Mouse (Mus musculus) heart, adult 2 months (tissue): Measurements from ENCODE around the gene Gsg1l. TPM values are rescaled to one million over a fixed set of nuclear protein-coding genes. Genes with fewer than 3 reads are reported as not detected.

Experiments
- DNase-seq, 2 experiments: peaks; one replicate each; pipeline ENCODE4 v3.0.0; 2021
- H3K27ac ChIP-seq: fragments of 200-600 bp; 2 replicates; pipeline ENCODE4 v1.8.1; 2022
- H3K27me3 ChIP-seq: fragments of 200-500 bp; 2 replicates; pipeline ENCODE4 v1.6.1; 2012; ENCODE audit warnings: mild to moderate bottlenecking, low read length, inconsistent platforms, mixed read lengths; ENCODE audit not compliant: control insufficient read depth, insufficient read depth
- H3K36me3 ChIP-seq: fragments of 200-500 bp; 2 replicates; pipeline ENCODE4 v1.6.1; 2012; ENCODE audit warnings: low read length, inconsistent platforms; ENCODE audit not compliant: control insufficient read depth, insufficient read depth
- H3K4me1 ChIP-seq: fragments of 200-500 bp; 2 replicates; pipeline ENCODE4 v1.6.1; 2011; ENCODE audit warnings: low read length; ENCODE audit not compliant: control insufficient read depth, insufficient read depth
- H3K4me3 ChIP-seq: fragments of 200-600 bp; 2 replicates; pipeline ENCODE4 v1.8.1; 2022
- H3K79me2 ChIP-seq: fragments of 200-500 bp; replicated peaks from 2 replicates; pipeline ENCODE4 v1.6.1; 2012; ENCODE audit warnings: mild to moderate bottlenecking, inconsistent platforms, low read length, moderate library complexity, mixed read lengths; ENCODE audit not compliant: control insufficient read depth, insufficient read depth
- H3K9ac ChIP-seq: fragments of 200-500 bp; 2 replicates; pipeline ENCODE4 v1.6.1; 2012; ENCODE audit warnings: low read depth, mild to moderate bottlenecking, control low read depth, inconsistent platforms, low read length, mixed read lengths
- CTCF ChIP-seq: fragments of 200-600 bp; IDR thresholded peaks from 2 replicates; pipeline ENCODE4 v1.8.1; 2022; ENCODE audit warnings: antibody characterized with exemption, mild to moderate bottlenecking, moderate library complexity
- EP300 ChIP-seq: fragments of 200-500 bp; IDR thresholded peaks from 2 replicates; pipeline ENCODE4 v1.6.1; 2011; ENCODE audit warnings: low read depth, low read length, control low read depth; ENCODE audit not compliant: insufficient read depth
- POLR2A ChIP-seq: fragments of 200-500 bp; IDR thresholded peaks from 2 replicates; pipeline ENCODE4 v1.6.1; 2011; ENCODE audit warnings: mild to moderate bottlenecking, low read depth, low read length, control low read depth; ENCODE audit not compliant: insufficient read depth
- WGBS: fragments of 180-500 bp; shearing (Covaris S2); methylation state at CpG from one replicate; pipeline ENCODE4 v1.1.7; 2018; 5-methylcytosine and 5-hydroxymethylcytosine counted together
- intact Hi-C: fragments of 180-260 bp; cut with DNase I; formaldehyde crosslinking; loops from one replicate; pipeline ENCODE4 v1.15.1; 2025
- polyA plus RNA-seq: library from polyadenylated mRNA; depleted of rRNA; stranded (reverse); fragments of >200 nt; gene quantifications from 2 replicates; pipeline ENCODE4 v1.2.3, GENCODE M21; 2012
- total RNA-seq, 2 experiments: library from RNA; stranded (reverse); gene quantifications; 2 replicates each; pipeline ENCODE4 v1.2.3; 2021

The Gsg1l gene
- total and polyA plus RNA-seq, 3 experiments, result 10.5 to 12.6 (median 11.3) TPM

DNA sequence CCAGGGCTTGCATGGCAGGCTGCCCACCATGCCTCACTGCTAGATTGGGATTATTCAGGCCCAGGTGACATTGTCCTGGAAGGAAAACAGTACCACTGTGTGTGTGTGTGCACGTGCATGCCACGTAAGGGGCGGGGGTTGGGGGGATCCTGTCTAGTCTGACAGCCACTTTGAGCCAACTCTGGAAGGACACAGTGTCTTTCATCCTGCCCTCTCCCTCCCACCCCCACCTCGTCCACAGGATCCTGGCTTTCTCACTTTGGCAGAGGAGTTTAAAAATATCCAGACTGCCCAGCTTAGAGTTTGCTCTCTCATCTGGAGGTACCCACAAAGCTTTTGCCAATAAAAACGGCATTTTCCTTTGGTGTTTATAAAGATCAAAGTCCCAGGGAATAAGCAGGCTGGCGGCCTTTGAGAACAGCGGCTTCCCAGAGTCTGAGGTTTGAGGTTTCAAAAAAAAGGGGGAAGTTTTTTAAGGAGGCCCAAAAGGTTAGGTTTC, 110.0 kb downstream of the Gsg1l start:
- no peaks in the 10 kb centered on the region for H3K27me3 ChIP-seq
- peaks cover 6% of the 10 kb centered on the region for H3K4me1 ChIP-seq
- 38% methylated on average over 7 of the region's 7 CpGs for WGBS
- peak overlapping the region; percentile 57 for H3K27ac ChIP-seq
- no peaks in the 10 kb centered on the region for H3K36me3 ChIP-seq
- DNase-seq, result peak; percentile 39 to 40
- intact Hi-C loops, result no loop called here
- TF ChIP-seq EP300 (no peak), CTCF (no peak), POLR2A (no peak)
- no peak overlapping the region for H3K9ac ChIP-seq
- no peak overlapping the region for H3K4me3 ChIP-seq
- no peaks in the 10 kb centered on the region for H3K79me2 ChIP-seq

DNA sequence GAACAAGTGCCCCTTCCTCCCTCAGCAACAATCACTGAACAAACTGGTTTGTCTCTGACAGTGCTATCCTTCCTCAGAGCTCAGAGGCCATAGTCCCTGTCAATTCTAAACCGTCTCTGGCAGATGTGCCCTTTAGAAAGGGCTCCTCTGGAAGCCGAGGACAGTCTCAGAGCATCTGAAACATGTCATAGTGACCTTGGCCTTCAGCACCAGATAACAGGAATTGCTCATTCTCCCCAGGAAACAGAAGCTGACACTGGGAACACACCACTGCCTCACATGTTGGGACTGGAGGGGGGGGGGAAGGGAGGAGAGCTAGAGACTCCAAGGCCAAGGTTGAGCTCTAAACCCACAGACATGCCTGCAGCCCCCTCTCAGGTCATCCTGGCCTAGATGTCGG, 113.1 kb downstream of the Gsg1l start:
- H3K4me1 ChIP-seq, result peaks cover 6% of the 10 kb centered on the region
- intact Hi-C loops, result no loop called here
- TF ChIP-seq CTCF (no peak), EP300 (no peak), POLR2A (no peak)
- no peaks in the 10 kb centered on the region for H3K27me3 ChIP-seq
- H3K36me3 ChIP-seq, result no peaks in the 10 kb centered on the region
- H3K79me2 ChIP-seq, result no peaks in the 10 kb centered on the region
- no peak for DNase-seq
- H3K27ac ChIP-seq, result no peak overlapping the region
- H3K4me3 ChIP-seq, result no peak overlapping the region
- no peak overlapping the region for H3K9ac ChIP-seq
- WGBS, result 37% methylated on average over 3 of the region's 3 CpGs

DNA sequence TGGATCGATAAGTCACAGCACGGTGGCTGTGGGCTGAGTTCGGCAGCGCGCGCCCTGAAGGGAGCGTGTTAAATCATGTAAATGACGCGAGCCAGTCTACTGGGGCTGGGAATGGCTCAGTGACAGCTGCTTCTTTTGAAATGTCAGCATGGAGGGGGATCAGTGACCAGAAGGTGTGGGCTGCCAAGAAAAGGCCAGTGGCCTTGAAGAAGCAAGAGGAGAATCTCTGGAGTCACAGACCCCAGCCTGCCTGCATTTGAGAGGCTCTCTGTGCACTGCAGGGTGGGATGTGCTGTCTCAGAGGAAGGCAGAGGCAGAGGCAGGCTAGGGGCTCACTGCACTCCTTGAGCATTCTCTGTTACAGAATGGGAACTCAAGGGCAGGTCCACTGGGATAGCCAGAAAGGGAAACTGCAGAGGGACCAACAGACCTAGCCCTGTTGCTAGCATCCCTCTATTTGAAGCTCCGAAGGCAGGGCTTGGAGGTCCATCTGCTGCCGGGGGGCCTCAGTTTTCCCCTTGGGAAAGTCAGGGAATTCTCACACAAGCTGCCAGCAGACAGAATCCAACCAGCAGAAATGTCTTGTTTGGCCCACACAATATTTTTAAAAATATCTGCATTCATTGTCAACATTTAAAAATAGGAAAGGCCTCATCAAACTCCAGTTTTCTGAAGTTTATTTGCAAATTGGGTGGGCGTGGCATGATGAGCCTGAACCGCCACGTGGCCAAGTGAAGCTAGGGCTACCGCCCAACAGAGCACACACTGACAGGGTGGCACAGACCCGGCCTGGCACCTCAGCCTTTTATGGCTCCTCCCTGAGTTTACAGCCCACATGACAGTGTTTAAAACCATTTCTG, 115.6 kb downstream of the Gsg1l start:
- H3K36me3 ChIP-seq, result no peaks in the 10 kb centered on the region
- 60% methylated on average over 16 of the region's 16 CpGs for WGBS
- no peaks in the 10 kb centered on the region for H3K27me3 ChIP-seq
- peak; percentile 31 to 34 for DNase-seq
- no peak overlapping the region for H3K9ac ChIP-seq
- H3K79me2 ChIP-seq, result no peaks in the 10 kb centered on the region
- H3K4me1 ChIP-seq, result no peaks in the 10 kb centered on the region; the same call in none of the 2 replicates
- H3K27ac ChIP-seq, result no peak overlapping the region
- TF ChIP-seq CTCF, result no peak
- no peak for TF ChIP-seq EP300
- no peak for TF ChIP-seq POLR2A
- H3K4me3 ChIP-seq, result no peak overlapping the region
- intact Hi-C loops, result no loop called here

DNA sequence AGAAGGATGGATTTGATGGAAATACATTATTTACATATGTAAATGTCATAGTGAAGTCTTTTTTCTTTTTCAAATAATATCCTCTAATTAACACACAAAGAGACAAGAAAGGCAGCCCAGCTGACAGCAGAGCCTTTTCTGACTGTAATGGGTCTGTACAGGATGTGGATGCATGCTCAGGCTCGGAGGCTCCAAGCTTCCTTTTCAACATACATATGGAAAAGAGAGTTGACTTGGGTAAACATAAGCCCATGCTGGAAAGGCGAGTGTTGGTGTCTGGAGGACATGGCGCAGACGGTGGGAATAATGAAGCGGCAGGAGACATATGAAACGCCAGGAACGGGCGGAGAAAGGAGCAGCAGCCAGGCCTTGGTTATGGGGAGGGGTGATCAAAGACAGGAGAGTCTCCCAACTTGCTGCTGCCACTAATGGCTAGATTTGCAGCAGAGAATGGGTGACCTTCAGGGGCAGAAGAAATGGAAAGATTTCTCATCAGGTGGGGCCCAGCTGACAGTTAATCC, 118.1 kb downstream of the Gsg1l start:
- intact Hi-C loops, result no loop called here
- 71% methylated on average over 8 of the region's 8 CpGs for WGBS

DNA sequence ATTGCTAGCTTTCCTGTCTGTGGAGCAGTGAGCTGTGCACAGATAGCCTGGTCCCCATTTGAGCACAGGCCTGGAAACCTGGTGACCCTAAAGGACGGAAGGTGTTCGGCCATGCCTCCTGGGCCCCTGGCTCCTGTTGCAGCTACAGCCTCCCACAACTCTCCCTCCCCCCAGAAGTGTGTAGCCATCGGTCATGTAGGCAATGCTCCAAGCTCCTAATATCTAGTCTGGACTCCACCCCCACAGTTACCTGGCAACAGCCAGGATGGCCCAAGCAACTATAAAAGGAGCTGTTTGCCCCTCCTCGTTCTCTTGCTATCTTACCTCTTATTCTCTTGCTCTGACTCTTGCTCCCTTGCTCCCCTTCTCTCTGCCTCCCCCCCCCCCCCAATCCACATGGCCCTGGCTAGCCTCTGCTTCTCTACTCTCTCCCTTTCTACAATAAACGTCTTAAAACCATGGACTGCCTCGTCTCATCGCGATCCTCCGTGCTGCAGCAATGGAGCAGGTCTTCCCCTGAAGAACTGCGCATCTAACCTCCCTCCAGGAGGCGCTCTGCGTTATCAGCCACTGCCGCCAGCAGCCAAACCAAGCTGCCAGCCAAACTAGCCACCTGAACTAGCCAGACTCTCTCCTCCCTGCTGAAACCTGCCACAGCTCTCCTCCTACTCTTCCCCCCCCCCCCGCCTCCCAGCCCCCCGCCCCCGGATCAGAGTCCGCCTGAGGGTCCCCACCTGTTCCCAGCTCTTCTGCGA, 122.7 kb downstream of the Gsg1l start:
- intact Hi-C loops, result loop anchor here (2.0 kb wide), 1 partner anchor 123 kb away; the partner anchor contains the start of gene Gsg1l
- 41% methylated on average over 17 of the region's 18 CpGs for WGBS
- no peak overlapping the region for H3K27ac ChIP-seq

More for the DNA sequence above, 118.1 kb downstream of the Gsg1l start:
- no peaks in the 10 kb centered on the region for H3K79me2 ChIP-seq
- H3K4me3 ChIP-seq, result no peak overlapping the region
- no peaks in the 10 kb centered on the region; the same call in none of the 2 replicates for H3K4me1 ChIP-seq
- H3K27me3 ChIP-seq, result no peaks in the 10 kb centered on the region
- DNase-seq, result no peak
- no peak overlapping the region for H3K27ac ChIP-seq
- H3K36me3 ChIP-seq, result no peaks in the 10 kb centered on the region
- no peak for TF ChIP-seq POLR2A
- no peak overlapping the region for H3K9ac ChIP-seq

More for the DNA sequence above, 122.7 kb downstream of the Gsg1l start:
- H3K27me3 ChIP-seq, result no peaks in the 10 kb centered on the region
- TF ChIP-seq POLR2A (no peak), CTCF (peak; percentile 57)
- DNase-seq, result no peak
- no peaks in the 10 kb centered on the region for H3K4me1 ChIP-seq
- no peaks in the 10 kb centered on the region for H3K79me2 ChIP-seq
- no peak overlapping the region for H3K4me3 ChIP-seq
- no peaks in the 10 kb centered on the region for H3K36me3 ChIP-seq
- no peak overlapping the region for H3K9ac ChIP-seq
